Mouse (Mus musculus) cortical plate, adult 2 months (tissue): ENCODE results near the gene Hoxc9.

Experiments
- CTCF ChIP-seq: fragments of 200-500 bp; IDR thresholded peaks from 2 replicates; pipeline ENCODE4 v1.5.1; 2011; ENCODE audit warnings: mild to moderate bottlenecking, control low read depth, low read length; ENCODE audit not compliant: insufficient read depth; ENCODE audit errors: extremely low read depth
- POLR2A ChIP-seq: fragments of 200-500 bp; IDR thresholded peaks from 2 replicates; pipeline ENCODE4 v1.6.1; 2011; ENCODE audit warnings: mild to moderate bottlenecking, low read length, control low read depth; ENCODE audit not compliant: insufficient read depth; ENCODE audit errors: extremely low read depth

DNA sequence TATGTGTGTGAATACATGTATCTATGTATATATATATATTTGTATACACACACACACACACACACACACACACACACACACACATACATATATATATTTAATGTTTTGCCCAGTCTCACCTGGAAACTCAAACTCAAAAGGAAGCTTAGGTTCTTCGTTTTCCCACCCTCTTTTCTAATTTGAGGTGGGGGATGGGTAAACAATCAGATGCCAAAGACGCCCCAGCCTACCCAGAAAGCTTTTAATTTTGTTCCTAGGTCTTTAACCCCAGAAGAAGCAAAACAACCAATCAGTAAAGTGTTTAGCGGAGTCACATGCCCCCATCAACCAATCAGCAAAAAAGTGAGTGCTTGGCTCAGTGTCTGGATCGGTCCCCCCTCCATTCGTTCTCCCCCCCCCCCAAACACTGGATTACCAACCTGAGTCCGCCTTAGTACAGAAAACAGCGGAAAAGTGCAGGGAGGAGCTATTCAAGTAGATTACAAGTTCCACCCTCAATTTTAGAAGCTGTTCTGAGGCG lies 44.7 kb downstream of the Hoxc9 start:
- TF ChIP-seq POLR2A, result no peak
- TF ChIP-seq CTCF, result no peak
